Mouse (Mus musculus): ENCODE data around the gene Arl6ip1. TPM values are rescaled to one million over a fixed set of nuclear protein-coding genes. Genes with fewer than 3 reads are reported as not detected.

The Arl6ip1 gene
- total and polyA plus RNA-seq, 3 experiments = 21.3 to 28.9 (median 26.1) TPM

- no peak for DNase-seq
- intact Hi-C loops (cut with DNase I) = loop anchor here (5.0 kb wide), 1 partner anchor 151 kb away; no protein-coding TSS in a partner anchor
- Histone ChIP-seq H3K4me3 (no peak overlapping the region), H3K4me1 (ENCODE audit: control insufficient read depth, insufficient read depth, low read length) (peaks cover 1% of the 10 kb centered on the region; the same call in 1 of the 2 replicates), H3K27ac (no peak overlapping the region), H3K36me3 (ENCODE audit: control insufficient read depth, insufficient read depth, low read length) (peaks cover 10% of the 10 kb centered on the region), H3K27me3 (ENCODE audit: control insufficient read depth, insufficient read depth, low read length) (no peaks in the 10 kb centered on the region), H3K79me2 (replicated peaks; ENCODE audit: control insufficient read depth, insufficient read depth, low read length) (peaks cover 3% of the 10 kb centered on the region), H3K9ac (ENCODE audit: low read depth, low read length) (no peak overlapping the region)
- 63% methylated on average over 11 of the region's 11 CpGs for WGBS
- no peak for TF ChIP-seq CTCF (IDR thresholded peaks at IDR 0.05)
These were observed 3.1 kb downstream of the Arl6ip1 start for GRCm38 (mm10) chr7:118126219-118126875.

GRCm38 (mm10) chr7:118125736-118126135 is 3.7 kb downstream of the Arl6ip1 start:
- Histone ChIP-seq H3K9ac (ENCODE audit: low read depth, low read length) (no peak overlapping the region), H3K36me3 (ENCODE audit: control insufficient read depth, insufficient read depth, low read length) (peaks cover 10% of the 10 kb centered on the region), H3K4me1 (ENCODE audit: control insufficient read depth, insufficient read depth, low read length) (peaks cover 1% of the 10 kb centered on the region; the same call in 1 of the 2 replicates), H3K4me3 (no peak overlapping the region), H3K27ac (no peak overlapping the region), H3K27me3 (ENCODE audit: control insufficient read depth, insufficient read depth, low read length) (no peaks in the 10 kb centered on the region), H3K79me2 (replicated peaks; ENCODE audit: control insufficient read depth, insufficient read depth, low read length) (peaks cover 3% of the 10 kb centered on the region)
- intact Hi-C loops (cut with DNase I) = loop anchor here (5.0 kb wide), 1 partner anchor 152 kb away; no protein-coding TSS in a partner anchor
- TF ChIP-seq POLR2A (IDR thresholded peaks at IDR 0.05; ENCODE audit: insufficient read depth, low read depth, low read length) = no peak
- TF ChIP-seq CTCF (IDR thresholded peaks at IDR 0.05) = no peak
- no peak for TF ChIP-seq EP300 (IDR thresholded peaks at IDR 0.05; ENCODE audit: insufficient read depth, low read depth, low read length)
- no peak for DNase-seq

- H3K27me3 ChIP-seq (ENCODE audit: control insufficient read depth, insufficient read depth, low read length) = no peaks in the 10 kb centered on the region
- H3K4me3 ChIP-seq = no peak overlapping the region
- peaks cover 1% of the 10 kb centered on the region; the same call in 1 of the 2 replicates for H3K4me1 ChIP-seq (ENCODE audit: control insufficient read depth, insufficient read depth, low read length)
- TF ChIP-seq EP300 (IDR thresholded peaks at IDR 0.05; ENCODE audit: insufficient read depth, low read depth, low read length) (no peak), CTCF (IDR thresholded peaks at IDR 0.05) (no peak), POLR2A (IDR thresholded peaks at IDR 0.05; ENCODE audit: insufficient read depth, low read depth, low read length) (no peak)
- peaks cover 3% of the 10 kb centered on the region for H3K79me2 ChIP-seq (replicated peaks; ENCODE audit: control insufficient read depth, insufficient read depth, low read length)
- peaks cover 10% of the 10 kb centered on the region for H3K36me3 ChIP-seq (ENCODE audit: control insufficient read depth, insufficient read depth, low read length)
- no peak overlapping the region for H3K9ac ChIP-seq (ENCODE audit: low read depth, low read length)
- intact Hi-C loops (cut with DNase I) = no loop called here
- H3K27ac ChIP-seq = no peak overlapping the region
- 83% methylated on average over 4 of the region's 4 CpGs for WGBS
- no peak for DNase-seq
These were observed 5.7 kb downstream of the Arl6ip1 start for GRCm38 (mm10) chr7:118123512-118124411.

- Histone ChIP-seq H3K36me3 (ENCODE audit: control insufficient read depth, insufficient read depth, low read length) (peaks cover 3% of the 10 kb centered on the region), H3K4me1 (ENCODE audit: control insufficient read depth, insufficient read depth, low read length) (no peaks in the 10 kb centered on the region; the same call in 1 of the 2 replicates), H3K27me3 (ENCODE audit: control insufficient read depth, insufficient read depth, low read length) (no peaks in the 10 kb centered on the region), H3K79me2 (replicated peaks; ENCODE audit: control insufficient read depth, insufficient read depth, low read length) (peaks cover 3% of the 10 kb centered on the region), H3K9ac (ENCODE audit: low read depth, low read length) (no peak overlapping the region), H3K27ac (no peak overlapping the region), H3K4me3 (no peak overlapping the region)
- DNase-seq = no peak
- 96% methylated on average over 7 of the region's 7 CpGs for WGBS
- TF ChIP-seq POLR2A (IDR thresholded peaks at IDR 0.05; ENCODE audit: insufficient read depth, low read depth, low read length) = no peak
- no peak for TF ChIP-seq CTCF (IDR thresholded peaks at IDR 0.05)
- TF ChIP-seq EP300 (IDR thresholded peaks at IDR 0.05; ENCODE audit: insufficient read depth, low read depth, low read length) = no peak
- intact Hi-C loops (cut with DNase I) = no loop called here
These were observed 7.2 kb downstream of the Arl6ip1 start for GRCm38 (mm10) chr7:118122235-118122634.

GRCm38 (mm10) chr7:118120654-118121053 is 8.8 kb downstream of the Arl6ip1 start:
- H3K9ac ChIP-seq (ENCODE audit: low read depth, low read length) = no peak overlapping the region
- DNase-seq = no peak
- H3K27ac ChIP-seq = no peak overlapping the region
- intact Hi-C loops (cut with DNase I) = no loop called here
- no peaks in the 10 kb centered on the region for H3K4me1 ChIP-seq (ENCODE audit: control insufficient read depth, insufficient read depth, low read length)
- no peak for TF ChIP-seq POLR2A (IDR thresholded peaks at IDR 0.05; ENCODE audit: insufficient read depth, low read depth, low read length)
- TF ChIP-seq CTCF (IDR thresholded peaks at IDR 0.05) = no peak
- TF ChIP-seq EP300 (IDR thresholded peaks at IDR 0.05; ENCODE audit: insufficient read depth, low read depth, low read length) = no peak
- H3K27me3 ChIP-seq (ENCODE audit: control insufficient read depth, insufficient read depth, low read length) = no peaks in the 10 kb centered on the region
- 85% methylated on average over 1 of the region's 1 CpGs for WGBS
- no peak overlapping the region for H3K4me3 ChIP-seq
- H3K36me3 ChIP-seq (ENCODE audit: control insufficient read depth, insufficient read depth, low read length) = no peaks in the 10 kb centered on the region; the same call in 1 of the 2 replicates
- H3K79me2 ChIP-seq (replicated peaks; ENCODE audit: control insufficient read depth, insufficient read depth, low read length) = peaks cover 2% of the 10 kb centered on the region; the same call in 1 of the 2 replicates
